Mouse (Mus musculus): ENCODE measurements around the gene Ahdc1.

The Ahdc1 gene

GRCm38 (mm10) chr4:133017597-133018262 lies 6.7 kb downstream of the Ahdc1 start:
- no peak for DNase-seq (ENCODE audit: low read depth, low spot score)

DNA sequence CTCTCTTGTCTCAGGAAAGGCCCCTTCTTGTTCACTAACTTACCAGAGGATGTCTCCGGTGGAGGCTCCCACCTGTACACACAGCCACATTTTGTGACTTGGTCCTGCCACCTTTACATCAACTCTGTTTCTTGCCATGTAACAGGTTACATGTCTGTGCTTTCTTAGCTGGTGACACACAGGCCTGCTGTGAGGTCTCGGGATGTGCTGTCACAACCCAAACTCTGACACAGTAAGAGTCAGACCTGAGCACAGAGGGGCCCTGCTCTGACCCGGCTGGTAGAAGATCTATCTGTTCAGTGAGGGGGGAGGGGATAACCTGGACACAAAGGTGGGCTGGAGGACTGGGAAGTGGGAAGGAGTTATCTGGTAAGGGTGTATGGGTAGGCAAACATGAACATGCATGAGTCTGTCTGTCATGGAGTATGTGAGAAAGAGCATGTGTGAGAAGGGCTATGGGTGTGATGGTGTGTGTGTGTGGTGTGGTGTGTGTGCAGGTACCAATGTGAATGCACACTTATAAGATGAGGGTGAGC lies 7.3 kb downstream of the Ahdc1 start:
- DNase-seq (ENCODE audit: low read depth, low spot score) = no peak

- no peak for DNase-seq (ENCODE audit: low read depth, low spot score)
These were observed 9.7 kb downstream of the Ahdc1 start for GRCm38 (mm10) chr4:133020721-133021120.

- DNase-seq (ENCODE audit: low read depth, low spot score) = no peak
These were observed 10.2 kb downstream of the Ahdc1 start for GRCm38 (mm10) chr4:133021181-133021671.

- DNase-seq (ENCODE audit: low read depth, low spot score) = peak; percentile 46
These were observed 11.2 kb downstream of the Ahdc1 start for GRCm38 (mm10) chr4:133022217-133022616.

GRCm38 (mm10) chr4:133022954-133023635 lies 12.0 kb downstream of the Ahdc1 start:
- no peak for DNase-seq (ENCODE audit: low read depth, low spot score)

DNA sequence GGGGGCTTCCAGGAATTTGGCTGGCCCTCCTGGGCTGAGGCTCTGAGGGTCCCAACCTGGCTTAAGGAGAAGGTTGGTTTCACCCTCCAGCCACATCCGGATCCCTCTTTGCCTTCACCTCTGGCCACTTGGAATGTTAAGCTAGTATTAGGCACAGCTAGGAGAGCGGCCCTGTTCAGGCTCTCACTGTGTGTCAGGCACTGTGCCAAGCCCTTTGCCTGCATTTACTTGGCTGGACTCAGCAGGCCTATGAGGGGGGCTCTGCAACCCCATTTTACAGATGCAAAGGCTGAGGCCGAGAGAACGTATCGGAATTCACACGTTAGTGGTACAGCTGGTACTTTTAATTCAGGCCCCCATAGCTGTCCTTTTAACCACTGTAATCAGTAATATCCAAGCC lies 12.6 kb downstream of the Ahdc1 start:
- no peak for DNase-seq (ENCODE audit: low read depth, low spot score)

DNA sequence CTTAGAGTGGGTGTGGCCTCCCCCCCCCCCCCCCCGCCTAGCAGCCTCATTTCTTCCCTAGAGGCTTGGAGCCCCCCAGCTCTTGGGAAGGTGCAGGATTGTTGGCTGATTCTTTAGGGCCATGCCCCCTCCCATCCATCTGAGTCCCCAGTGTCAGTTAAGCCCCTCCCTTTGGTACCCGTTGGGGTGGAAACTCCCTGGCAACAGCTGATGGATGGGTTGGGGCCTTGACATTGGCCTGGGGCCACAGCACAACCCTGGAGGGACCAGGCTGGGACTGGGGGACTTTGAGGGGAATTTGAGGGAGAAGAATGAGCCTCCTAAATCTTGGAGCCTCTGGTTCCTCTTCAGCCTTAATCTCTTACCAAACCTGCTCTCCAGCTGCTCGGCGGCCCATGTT lies 13.3 kb downstream of the Ahdc1 start:
- DNase-seq (ENCODE audit: low read depth, low spot score) = no peak

GRCm38 (mm10) chr4:133024969-133025685 lies 14.1 kb downstream of the Ahdc1 start:
- DNase-seq (ENCODE audit: low read depth, low spot score) = peak; percentile 42

DNA sequence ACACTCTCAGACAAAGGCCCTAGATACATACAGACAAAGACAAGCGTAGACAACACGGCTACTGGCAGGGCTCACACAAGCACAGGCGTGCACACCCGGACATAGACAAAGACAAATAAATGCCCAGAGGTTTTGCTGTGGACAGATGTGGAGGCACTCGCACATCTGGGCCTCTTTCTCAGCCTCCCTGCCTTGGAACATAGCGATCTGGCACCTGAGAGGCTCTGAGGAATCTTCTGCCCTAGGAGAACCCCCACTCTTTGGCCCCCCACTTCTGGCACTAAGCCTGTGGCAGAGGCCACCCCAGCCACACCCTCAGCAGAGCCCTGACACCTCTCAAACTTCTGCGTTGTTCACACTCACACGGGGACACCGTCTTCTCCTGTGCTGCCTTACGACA lies 15.2 kb downstream of the Ahdc1 start:
- no peak for DNase-seq (ENCODE audit: low read depth, low spot score)

DNA sequence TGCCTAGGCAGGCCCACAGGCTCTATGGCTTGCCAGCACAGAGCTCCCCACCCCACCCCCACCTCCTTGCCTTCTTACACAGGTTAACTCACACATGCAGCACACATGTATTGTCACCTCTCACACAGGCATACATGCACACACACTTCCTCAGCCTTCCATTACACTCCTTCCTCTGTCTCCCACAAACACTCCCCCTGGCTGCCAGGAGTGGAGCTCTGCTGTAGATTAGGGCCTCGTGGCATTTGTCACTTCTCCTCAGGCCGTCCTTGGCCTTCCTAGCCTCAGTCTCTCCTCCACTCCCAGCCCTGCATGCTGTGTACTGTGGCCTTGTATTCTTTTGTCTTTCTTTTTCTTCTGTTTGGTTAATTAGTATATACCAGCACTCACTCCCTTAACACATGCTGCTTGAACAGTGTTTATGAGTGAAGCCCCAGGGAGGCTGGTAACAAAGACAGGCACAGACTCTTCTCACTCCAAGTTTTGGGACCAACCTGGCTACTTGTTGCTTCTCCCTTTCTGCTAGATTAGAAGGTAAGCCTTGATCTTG lies 15.8 kb downstream of the Ahdc1 start:
- no peak for DNase-seq (ENCODE audit: low read depth, low spot score)

DNA sequence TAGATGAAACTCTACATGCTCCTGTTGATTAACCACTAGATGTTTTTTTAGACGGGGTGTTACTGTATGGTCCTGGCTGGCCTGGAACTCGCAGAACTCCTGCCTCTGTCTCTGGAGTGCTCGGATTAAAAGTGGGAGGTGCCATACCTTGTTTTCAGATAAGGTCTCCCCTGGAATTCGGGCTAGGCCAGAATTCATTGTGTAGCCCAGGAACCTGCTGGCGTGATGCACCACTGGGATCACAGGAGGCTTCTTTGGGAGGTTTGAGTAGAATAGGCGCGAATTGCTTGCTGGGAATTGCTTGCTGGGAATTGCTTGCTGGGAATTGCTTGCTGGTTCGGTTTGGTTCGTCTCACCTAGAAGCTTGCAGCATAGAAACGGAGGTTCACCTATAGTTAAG lies 16.7 kb downstream of the Ahdc1 start:
- DNase-seq (ENCODE audit: low read depth, low spot score) = peak; percentile 73

DNA sequence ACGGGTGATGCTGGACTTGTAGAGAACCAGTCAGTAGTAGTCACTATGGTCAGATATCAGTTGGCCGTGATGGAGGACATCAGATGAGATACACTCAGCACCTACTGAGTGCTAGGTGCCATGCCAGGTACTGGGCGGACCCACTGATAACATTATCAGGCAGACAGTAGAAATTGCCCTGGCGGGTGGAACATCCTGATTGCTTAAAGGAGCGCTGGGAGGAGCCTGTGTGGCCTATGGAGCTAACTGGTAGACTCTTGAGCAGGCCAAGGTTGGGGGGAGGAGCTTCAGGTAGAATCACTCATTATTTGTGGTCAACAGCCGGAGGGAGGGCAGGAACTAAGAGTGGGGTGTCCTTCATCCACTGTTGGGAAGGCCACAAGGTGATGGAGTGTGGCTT lies 17.1 kb downstream of the Ahdc1 start:
- peak; percentile 62 for DNase-seq (ENCODE audit: low read depth, low spot score)

GRCm38 (mm10) chr4:133028875-133029274 lies 17.8 kb downstream of the Ahdc1 start:
- no peak for DNase-seq (ENCODE audit: low read depth, low spot score)

- DNase-seq (ENCODE audit: low read depth, low spot score) = peak; percentile 60
These were observed 21.5 kb downstream of the Ahdc1 start for GRCm38 (mm10) chr4:133032410-133033095.

GRCm38 (mm10) chr4:133034478-133034877 lies 23.4 kb downstream of the Ahdc1 start:
- peak; percentile 71 for DNase-seq (ENCODE audit: low read depth, low spot score)

DNA sequence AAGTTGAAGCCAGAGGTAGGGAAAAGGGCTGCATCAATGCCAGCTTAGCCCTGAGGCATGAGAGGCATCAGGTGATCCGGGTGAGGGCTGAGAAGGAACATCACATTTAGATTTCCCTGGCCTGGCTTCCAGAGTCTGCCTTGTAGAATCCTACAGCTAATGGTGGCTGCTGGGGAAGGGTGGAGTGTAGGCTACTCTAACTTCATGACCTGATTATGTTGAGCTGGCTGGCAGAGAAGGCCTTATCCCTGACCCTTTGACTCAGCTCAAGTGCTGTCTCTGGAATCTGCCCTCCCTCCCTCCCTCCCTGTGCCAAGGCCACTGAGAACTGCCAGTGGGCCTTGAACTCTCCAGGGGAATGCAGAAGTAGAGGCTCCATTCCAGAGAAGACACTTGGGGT lies 24.4 kb downstream of the Ahdc1 start:
- no peak for DNase-seq (ENCODE audit: low read depth, low spot score)

DNA sequence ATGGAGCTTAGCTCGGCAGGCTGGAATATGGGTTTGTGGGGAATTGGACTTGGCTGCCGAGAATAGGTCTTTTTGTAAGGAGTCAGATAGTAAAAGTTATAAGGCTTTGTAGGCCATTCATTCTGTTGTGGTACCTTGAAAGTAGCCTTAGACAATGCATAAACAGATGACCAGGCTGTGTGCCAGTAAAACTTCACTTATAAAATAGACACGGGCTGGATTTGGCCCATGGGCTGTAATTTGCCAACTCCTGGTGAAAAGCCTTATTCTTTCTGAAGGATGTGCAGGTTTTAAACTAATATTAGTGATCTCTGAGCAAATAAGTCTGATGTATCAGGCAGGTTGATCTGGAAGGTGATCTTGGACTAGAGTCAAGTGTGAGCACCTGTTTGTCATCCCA lies 24.9 kb downstream of the Ahdc1 start:
- no peak for DNase-seq (ENCODE audit: low read depth, low spot score)

GRCm38 (mm10) chr4:133037293-133037692 lies 26.2 kb downstream of the Ahdc1 start:
- DNase-seq (ENCODE audit: low read depth, low spot score) = no peak

GRCm38 (mm10) chr4:133037798-133038197 lies 26.7 kb downstream of the Ahdc1 start:
- peak; percentile 40 for DNase-seq (ENCODE audit: low read depth, low spot score)

DNA sequence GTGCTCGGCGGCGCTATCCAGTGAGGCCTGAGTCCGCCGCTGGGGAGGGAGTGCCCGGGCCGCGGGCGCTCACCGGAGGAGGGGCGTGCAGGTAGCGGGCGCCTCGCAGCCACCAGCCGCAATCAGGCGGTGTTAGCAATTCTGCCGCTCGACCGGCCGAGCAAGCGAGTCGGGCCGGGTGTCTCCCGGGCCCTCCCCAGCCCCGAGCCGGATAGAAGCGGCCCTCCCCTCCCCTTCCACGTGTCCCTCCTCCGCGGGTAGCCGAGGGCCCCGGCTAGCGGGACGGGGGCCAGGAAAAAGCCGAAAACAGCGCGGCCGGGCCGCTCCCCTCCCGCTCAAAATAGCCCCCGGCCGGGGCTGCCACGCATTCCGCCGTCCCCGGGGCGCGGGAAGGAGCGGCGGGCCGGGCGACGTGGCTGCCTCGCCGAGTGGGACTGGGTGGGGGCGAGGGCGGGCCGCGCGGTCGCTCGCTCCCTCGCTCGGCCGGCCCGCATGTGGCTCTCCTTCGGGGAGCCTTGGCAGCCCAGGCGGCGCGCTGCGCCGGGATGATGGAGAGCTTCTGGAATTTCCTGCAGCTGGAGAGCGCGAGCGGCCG lies 27.6 kb downstream of the Ahdc1 start:
- DNase-seq (ENCODE audit: low read depth, low spot score) = peak; percentile 80
